Mouse (Mus musculus): ENCODE data around the gene Cd38. TPM values are rescaled to one million over a fixed set of nuclear protein-coding genes. Genes with fewer than 3 reads are reported as not detected.
A peak's percentile ranks its signal among the peaks of the same experiment; 100 is the strongest.
"Not testable (repeated sequence)": the region's sequence is repeated elsewhere in the genome, so short reads cannot be mapped to it uniquely, and the experiment has no call there.

Gene Cd38
- polyA plus RNA-seq, 1 experiment from 2014 or later: 1.9 TPM

DNA sequence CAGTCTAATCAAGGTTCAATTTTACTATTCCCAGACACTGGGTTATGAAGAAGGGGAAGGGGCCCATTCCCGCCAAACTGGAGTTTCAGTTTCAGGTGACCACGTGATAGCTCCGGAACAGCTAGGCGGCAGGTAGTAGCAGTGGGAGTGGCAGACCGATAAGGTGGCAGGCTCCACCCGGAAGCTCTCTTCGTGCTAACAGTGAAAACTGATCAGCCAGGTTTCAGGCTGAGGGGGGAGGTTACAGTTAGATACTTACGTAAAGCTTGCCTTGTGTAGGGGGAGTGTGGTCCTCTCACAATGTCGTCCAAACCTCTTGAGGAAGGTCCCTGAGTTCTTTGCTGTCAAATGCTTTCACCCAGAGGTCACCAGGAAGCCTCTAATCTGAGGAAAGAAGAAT is 40.9 kb downstream of the Cd38 start:
- Histone ChIP-seq H3K27me3 (ENCODE audit: control insufficient read depth, insufficient read depth, low read depth, low read length) (no peaks in the 10 kb centered on the region), H3K36me3 (ENCODE audit: control insufficient read depth, insufficient read depth, low read length) (no peaks in the 10 kb centered on the region), H3K4me3 (ENCODE audit: low read depth, low read length) (no peak overlapping the region), H3K4me2 (ENCODE audit: low read length) (no peak overlapping the region), H3K4me1 (ENCODE audit: control insufficient read depth, insufficient read depth, low read length) (no peaks in the 10 kb centered on the region), H3K9me3 (replicated peaks; ENCODE audit: control insufficient read depth, low read length, poor library complexity, severe bottlenecking) (no peaks in the 10 kb centered on the region), H3K9ac (ENCODE audit: low read depth, low read length) (no peak overlapping the region), H3K27ac (ENCODE audit: low read length) (no peak overlapping the region)
- 72% methylated on average over 9 of the region's 9 CpGs for WGBS
- no peak for ATAC-seq

DNA sequence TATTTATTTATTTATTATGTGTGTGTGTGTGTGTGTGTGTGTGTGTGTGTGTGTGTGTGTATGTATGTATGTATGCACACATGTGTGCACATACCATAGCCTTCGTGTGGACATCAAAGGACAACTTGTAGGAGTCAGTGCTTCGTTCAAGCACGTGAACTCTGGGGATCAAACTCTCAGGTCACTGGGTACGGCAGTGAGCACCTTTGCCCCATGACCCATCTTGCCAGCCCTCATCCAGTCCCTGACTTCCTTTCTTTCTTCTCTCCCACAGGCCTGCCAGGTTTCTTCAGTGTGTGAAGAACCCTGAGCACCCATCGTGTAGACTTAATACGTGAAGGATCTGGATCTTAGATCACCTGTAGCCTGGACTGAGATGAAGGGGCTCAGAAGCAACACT is 41.7 kb downstream of the Cd38 start:
- Histone ChIP-seq H3K4me1 (ENCODE audit: control insufficient read depth, insufficient read depth, low read length) (no peaks in the 10 kb centered on the region), H3K27me3 (ENCODE audit: control insufficient read depth, insufficient read depth, low read depth, low read length) (no peaks in the 10 kb centered on the region), H3K4me2 (ENCODE audit: low read length) (no peak overlapping the region), H3K4me3 (ENCODE audit: low read depth, low read length) (no peak overlapping the region), H3K36me3 (ENCODE audit: control insufficient read depth, insufficient read depth, low read length) (no peaks in the 10 kb centered on the region), H3K9me3 (replicated peaks; ENCODE audit: control insufficient read depth, low read length, poor library complexity, severe bottlenecking) (no peaks in the 10 kb centered on the region), H3K27ac (ENCODE audit: low read length) (no peak overlapping the region), H3K9ac (ENCODE audit: low read depth, low read length) (no peak overlapping the region)
- WGBS: 97% methylated on average over 6 of the region's 6 CpGs
- ATAC-seq: no peak

DNA sequence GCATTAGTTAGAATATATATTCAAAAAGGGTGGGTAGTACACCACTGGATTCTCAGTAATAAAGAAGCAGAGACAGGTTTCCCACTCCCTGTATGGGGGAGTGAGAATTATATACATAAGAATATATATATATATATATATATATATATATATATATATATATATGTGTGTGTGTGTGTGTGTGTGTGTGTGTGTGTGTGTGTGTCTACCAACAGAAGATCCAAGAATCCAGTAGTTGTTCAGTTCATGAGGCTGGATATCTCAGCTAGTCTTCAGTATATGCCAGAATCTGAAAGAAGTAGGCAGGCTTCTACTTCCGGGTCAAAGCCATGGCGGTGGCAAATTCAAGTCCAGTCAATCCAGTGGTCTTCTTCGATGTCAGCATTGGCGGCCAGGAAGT is 44.5 kb downstream of the Cd38 start, which contains the start of gene Gm7879:
Gm7879 (plus strand) TSS at position 301 of the 400 bp plus-strand sequence.
- H3K4me3 ChIP-seq (ENCODE audit: low read depth, low read length); H3K4me2 ChIP-seq (ENCODE audit: low read length); ATAC-seq; H3K4me1 ChIP-seq (ENCODE audit: control insufficient read depth, insufficient read depth, low read length); H3K36me3 ChIP-seq (ENCODE audit: control insufficient read depth, insufficient read depth, low read length); H3K27me3 ChIP-seq (ENCODE audit: control insufficient read depth, insufficient read depth, low read depth, low read length); H3K9me3 ChIP-seq (replicated peaks; ENCODE audit: control insufficient read depth, low read length, poor library complexity, severe bottlenecking); H3K9ac ChIP-seq (ENCODE audit: low read depth, low read length); H3K27ac ChIP-seq (ENCODE audit: low read length): not testable (repeated sequence)
- WGBS: 95% methylated on average over 4 of the region's 4 CpGs

DNA sequence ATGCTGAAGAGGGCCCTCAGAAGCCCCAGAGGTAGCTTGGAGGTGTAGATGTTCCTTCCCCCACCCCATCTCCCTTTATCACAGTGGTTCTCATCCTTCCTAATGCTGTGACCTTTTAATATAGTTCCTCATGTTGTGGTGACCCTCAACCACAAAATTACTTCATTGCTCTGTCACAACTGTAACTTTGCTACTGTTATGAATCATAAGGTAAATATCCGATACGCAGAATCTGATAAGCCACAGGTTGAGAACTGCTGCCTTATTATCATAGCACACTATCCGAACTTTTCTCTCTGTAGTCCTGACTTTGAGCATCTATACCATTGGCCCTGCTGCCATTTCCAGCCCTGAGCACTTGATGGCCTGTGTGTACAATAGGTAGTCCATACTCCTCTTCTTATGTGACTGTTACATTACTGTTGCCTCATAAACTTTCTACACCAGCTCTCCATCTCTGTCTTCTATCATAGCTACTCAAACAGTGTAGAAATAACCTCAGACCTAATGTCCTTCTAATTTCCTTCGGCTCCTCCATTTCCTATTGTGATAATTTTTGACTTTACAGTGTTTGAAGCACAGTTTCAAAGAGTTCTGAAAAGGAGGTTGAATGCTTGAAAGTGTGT is 47.0 kb downstream of the Cd38 start:
- no peak for ATAC-seq
- H3K4me1 ChIP-seq (ENCODE audit: control insufficient read depth, insufficient read depth, low read length): no peaks in the 10 kb centered on the region
- H3K9me3 ChIP-seq (replicated peaks; ENCODE audit: control insufficient read depth, low read length, poor library complexity, severe bottlenecking): no peaks in the 10 kb centered on the region
- no peaks in the 10 kb centered on the region for H3K27me3 ChIP-seq (ENCODE audit: control insufficient read depth, insufficient read depth, low read depth, low read length)
- no peak overlapping the region for H3K27ac ChIP-seq (ENCODE audit: low read length)
- 95% methylated on average over 4 of the region's 4 CpGs for WGBS
- no peak overlapping the region for H3K4me3 ChIP-seq (ENCODE audit: low read depth, low read length)
- H3K36me3 ChIP-seq (ENCODE audit: control insufficient read depth, insufficient read depth, low read length): no peaks in the 10 kb centered on the region
- no peak overlapping the region for H3K4me2 ChIP-seq (ENCODE audit: low read length)
- H3K9ac ChIP-seq (ENCODE audit: low read depth, low read length): no peak overlapping the region

DNA sequence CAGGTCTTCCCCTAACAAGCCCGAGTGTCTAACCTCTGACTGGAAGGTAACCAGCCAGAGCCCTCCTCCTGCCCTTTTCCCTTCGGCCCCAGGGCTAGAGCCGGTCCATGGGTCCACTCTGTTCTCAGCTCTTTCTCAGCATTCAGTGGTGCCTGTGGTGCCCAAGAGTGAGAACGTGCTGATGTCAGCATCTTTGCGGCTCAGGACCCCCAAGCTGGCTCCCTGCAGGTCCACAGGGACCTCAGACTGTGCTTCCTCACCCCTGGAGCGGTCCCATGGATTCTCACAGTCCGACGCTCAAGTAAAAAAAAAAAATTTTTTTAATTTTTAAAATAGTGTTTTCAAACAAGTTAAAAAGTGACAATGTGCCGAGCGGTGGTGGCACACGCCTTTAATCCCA is 53.5 kb downstream of the Cd38 start:
- no peak for ATAC-seq
- no peaks in the 10 kb centered on the region for H3K9me3 ChIP-seq (replicated peaks; ENCODE audit: control insufficient read depth, low read length, poor library complexity, severe bottlenecking)
- 89% methylated on average over 11 of the region's 11 CpGs for WGBS
- H3K9ac ChIP-seq (ENCODE audit: low read depth, low read length): no peak overlapping the region
- H3K27ac ChIP-seq (ENCODE audit: low read length): no peak overlapping the region
- no peaks in the 10 kb centered on the region for H3K36me3 ChIP-seq (ENCODE audit: control insufficient read depth, insufficient read depth, low read length)
- no peak overlapping the region for H3K4me2 ChIP-seq (ENCODE audit: low read length)
- H3K4me3 ChIP-seq (ENCODE audit: low read depth, low read length): no peak overlapping the region
- no peaks in the 10 kb centered on the region for H3K27me3 ChIP-seq (ENCODE audit: control insufficient read depth, insufficient read depth, low read depth, low read length)
- no peaks in the 10 kb centered on the region for H3K4me1 ChIP-seq (ENCODE audit: control insufficient read depth, insufficient read depth, low read length)

DNA sequence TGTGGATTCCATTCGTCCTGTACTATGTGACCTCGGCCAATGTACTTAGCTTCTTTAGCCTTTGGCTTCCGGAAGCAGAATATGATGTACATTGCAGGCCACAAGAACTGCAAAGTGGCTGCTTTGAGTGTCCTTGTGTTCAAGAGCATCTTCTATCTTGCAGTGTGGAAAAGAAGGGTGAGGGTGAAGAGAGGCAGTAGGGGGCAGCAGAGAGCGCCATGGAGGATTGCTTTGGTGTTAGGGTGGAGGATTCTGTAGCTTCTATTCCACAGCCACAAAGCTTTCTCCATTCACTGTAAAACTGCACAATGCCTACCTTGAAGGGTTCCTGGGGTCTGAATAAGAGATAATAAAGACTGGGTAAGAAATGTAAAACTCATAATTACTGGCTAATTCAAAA is 55.6 kb downstream of the Cd38 start:
- Histone ChIP-seq H3K4me3 (ENCODE audit: low read depth, low read length) (no peak overlapping the region), H3K4me1 (ENCODE audit: control insufficient read depth, insufficient read depth, low read length) (no peaks in the 10 kb centered on the region), H3K36me3 (ENCODE audit: control insufficient read depth, insufficient read depth, low read length) (no peaks in the 10 kb centered on the region), H3K27ac (ENCODE audit: low read length) (no peak overlapping the region), H3K9ac (ENCODE audit: low read depth, low read length) (no peak overlapping the region), H3K4me2 (ENCODE audit: low read length) (no peak overlapping the region), H3K27me3 (ENCODE audit: control insufficient read depth, insufficient read depth, low read depth, low read length) (no peaks in the 10 kb centered on the region), H3K9me3 (replicated peaks; ENCODE audit: control insufficient read depth, low read length, poor library complexity, severe bottlenecking) (no peaks in the 10 kb centered on the region)
- WGBS: 39% methylated on average over 4 of the region's 4 CpGs
- no peak for ATAC-seq

DNA sequence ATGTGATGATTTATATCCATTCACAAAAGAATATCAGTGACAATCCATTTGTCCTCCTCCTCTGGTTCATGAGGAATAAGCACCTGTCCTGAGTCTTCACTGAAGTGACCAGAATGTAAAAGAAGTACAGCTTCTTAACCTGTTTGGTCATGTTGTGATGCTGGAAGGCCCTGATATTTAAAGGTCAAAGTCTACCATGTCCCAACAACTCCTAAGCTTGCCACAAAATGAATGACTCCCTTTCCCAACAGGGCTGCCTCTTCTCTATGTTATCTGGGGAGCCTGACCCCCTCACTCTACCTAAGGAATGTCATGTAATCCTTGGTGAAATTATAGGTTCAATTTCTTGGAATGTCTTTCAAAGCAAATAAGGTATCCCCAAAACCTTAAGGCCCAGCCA is 59.4 kb downstream of the Cd38 start:
- no peaks in the 10 kb centered on the region for H3K27me3 ChIP-seq (ENCODE audit: control insufficient read depth, insufficient read depth, low read depth, low read length)
- H3K4me3 ChIP-seq (ENCODE audit: low read depth, low read length): no peak overlapping the region
- no peak overlapping the region for H3K9ac ChIP-seq (ENCODE audit: low read depth, low read length)
- H3K4me1 ChIP-seq (ENCODE audit: control insufficient read depth, insufficient read depth, low read length): no peaks in the 10 kb centered on the region
- H3K4me2 ChIP-seq (ENCODE audit: low read length): no peak overlapping the region
- no peak overlapping the region for H3K27ac ChIP-seq (ENCODE audit: low read length)
- no peaks in the 10 kb centered on the region for H3K9me3 ChIP-seq (replicated peaks; ENCODE audit: control insufficient read depth, low read length, poor library complexity, severe bottlenecking)
- ATAC-seq: no peak
- no peaks in the 10 kb centered on the region for H3K36me3 ChIP-seq (ENCODE audit: control insufficient read depth, insufficient read depth, low read length)

DNA sequence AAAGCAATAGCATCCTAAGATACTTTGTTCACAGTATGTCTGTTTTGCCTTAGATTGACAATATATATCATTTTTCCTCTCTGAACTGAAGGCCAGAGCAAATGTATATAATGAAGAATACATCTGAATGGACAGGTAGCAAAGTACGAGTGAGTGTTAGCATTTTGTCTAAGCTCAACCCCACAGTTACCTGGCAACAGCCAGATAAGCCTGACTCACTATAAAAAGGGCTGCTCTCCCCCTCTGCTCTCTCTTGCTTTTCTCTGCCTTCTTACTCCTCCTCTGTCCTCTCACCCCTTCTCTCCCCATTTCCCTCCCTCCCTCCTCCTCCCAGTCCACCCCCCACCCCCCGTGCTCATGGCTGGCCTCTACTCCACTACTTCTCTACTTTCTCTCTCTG is 64.9 kb downstream of the Cd38 start:
- Histone ChIP-seq H3K9ac (ENCODE audit: low read depth, low read length) (no peak overlapping the region), H3K9me3 (replicated peaks; ENCODE audit: control insufficient read depth, low read length, poor library complexity, severe bottlenecking) (no peaks in the 10 kb centered on the region; the same call in 1 of the 2 replicates), H3K4me2 (ENCODE audit: low read length) (no peak overlapping the region), H3K27me3 (ENCODE audit: control insufficient read depth, insufficient read depth, low read depth, low read length) (no peaks in the 10 kb centered on the region), H3K36me3 (ENCODE audit: control insufficient read depth, insufficient read depth, low read length) (no peaks in the 10 kb centered on the region), H3K4me3 (ENCODE audit: low read depth, low read length) (no peak overlapping the region), H3K4me1 (ENCODE audit: control insufficient read depth, insufficient read depth, low read length) (no peaks in the 10 kb centered on the region), H3K27ac (ENCODE audit: low read length) (no peak overlapping the region)
- 36% methylated on average over 2 of the region's 2 CpGs for WGBS
- no peak for ATAC-seq

DNA sequence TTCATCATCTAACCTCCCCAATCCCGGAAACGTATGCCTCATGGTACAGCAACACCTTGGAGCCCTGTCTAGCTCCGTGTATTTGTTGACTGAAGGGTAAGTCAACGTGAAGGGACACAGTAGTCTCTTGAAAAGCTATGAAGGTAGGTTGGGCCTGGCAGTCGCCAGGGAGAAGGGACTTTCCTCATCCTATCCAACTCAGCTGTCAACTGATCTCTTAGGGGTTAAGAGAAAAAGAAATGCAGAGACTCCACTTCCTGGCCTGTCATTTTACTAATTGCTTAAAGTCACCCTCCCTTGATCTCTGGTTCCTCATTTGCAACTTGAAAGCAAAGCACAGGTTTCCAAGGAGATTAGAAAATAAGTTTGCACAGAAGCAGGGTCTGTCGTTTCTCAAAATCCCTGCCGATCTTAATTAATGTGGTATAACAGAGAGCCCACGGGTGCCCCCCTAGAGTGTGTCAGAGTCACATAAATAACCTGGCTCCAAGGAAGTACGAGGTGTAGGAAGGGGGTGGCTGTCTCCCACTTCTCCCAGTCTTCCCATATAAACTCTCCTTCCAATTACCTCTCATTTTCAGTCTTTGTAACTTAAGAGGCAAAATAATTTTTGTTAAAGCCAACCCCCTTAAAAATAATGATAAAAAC is 79.1 kb downstream of the Cd38 start:
- peak; percentile 69 for ATAC-seq
- H3K9ac ChIP-seq (ENCODE audit: low read depth, low read length): peak overlapping the region; percentile 45; the same call in 1 of the 2 replicates

More for the DNA sequence above, 79.1 kb downstream of the Cd38 start:
- Histone ChIP-seq H3K4me1 (ENCODE audit: control insufficient read depth, insufficient read depth, low read length) (peaks cover 18% of the 10 kb centered on the region), H3K27me3 (ENCODE audit: control insufficient read depth, insufficient read depth, low read depth, low read length) (no peaks in the 10 kb centered on the region), H3K4me3 (ENCODE audit: low read depth, low read length) (peak overlapping the region; percentile 39), H3K9me3 (replicated peaks; ENCODE audit: control insufficient read depth, low read length, poor library complexity, severe bottlenecking) (no peaks in the 10 kb centered on the region), H3K27ac (ENCODE audit: low read length) (no peak overlapping the region), H3K4me2 (ENCODE audit: low read length) (peak overlapping the region; percentile 86), H3K36me3 (ENCODE audit: control insufficient read depth, insufficient read depth, low read length) (no peaks in the 10 kb centered on the region)
- WGBS: 37% methylated on average over 9 of the region's 9 CpGs

Data from midbrain, embryonic 16.5 days (tissue).